Mouse (Mus musculus) forebrain, embryonic 14.5 days (tissue): Measurements from ENCODE around the gene Eef1akmt3. TPM values are rescaled to one million over a fixed set of nuclear protein-coding genes. Genes with fewer than 3 reads are reported as not detected.

ENCODE experiments used
- ATAC-seq: fragments of 200-750 bp; cut with Nextera tagmentation; 2 replicates; pipeline ENCODE4 v1.8.0; 2017; ENCODE audit warnings: mild to moderate bottlenecking, moderate library complexity
- DNase-seq: peaks from one replicate; pipeline ENCODE4 v3.0.0-alpha.2; 2015; ENCODE audit warnings: low spot score
- H3K27ac ChIP-seq: fragments of 300-500 bp; sonication (generic); 2 replicates; pipeline ENCODE4 v1.5.1; 2014; ENCODE audit warnings: low read depth, mild to moderate bottlenecking, control low read depth, low read length, moderate library complexity
- H3K27me3 ChIP-seq: fragments of 300-500 bp; sonication (generic); replicated peaks from 2 replicates; pipeline ENCODE4 v1.6.1; 2014; ENCODE audit warnings: low read length, control low read depth, mixed read lengths; ENCODE audit not compliant: control insufficient read depth, insufficient read depth
- H3K36me3 ChIP-seq: fragments of 300-500 bp; sonication (generic); 2 replicates; pipeline ENCODE4 v1.6.1; 2014; ENCODE audit warnings: low read length, control low read depth; ENCODE audit not compliant: control insufficient read depth, insufficient read depth
- H3K4me1 ChIP-seq: fragments of 300-500 bp; sonication (generic); 2 replicates; pipeline ENCODE4 v1.6.1; 2014; ENCODE audit warnings: antibody characterized with exemption, low read length, control low read depth; ENCODE audit not compliant: control insufficient read depth, insufficient read depth
- H3K4me2 ChIP-seq: fragments of 300-500 bp; sonication (generic); 2 replicates; pipeline ENCODE4 v1.6.1; 2014; ENCODE audit warnings: mild to moderate bottlenecking, control low read depth, low read length
- H3K4me3 ChIP-seq: fragments of 300-500 bp; sonication (generic); 2 replicates; pipeline ENCODE4 v1.5.1; 2014; ENCODE audit warnings: low read depth, low read length, control low read depth
- H3K9ac ChIP-seq: fragments of 300-500 bp; sonication (generic); 2 replicates; pipeline ENCODE4 v1.6.1; 2014; ENCODE audit warnings: mild to moderate bottlenecking, low read length, control low read depth, moderate library complexity
- H3K9me3 ChIP-seq: fragments of 300-500 bp; sonication (generic); replicated peaks from 2 replicates; pipeline ENCODE4 v1.6.1; 2016; ENCODE audit warnings: low read length, control low read depth, mixed read lengths; ENCODE audit not compliant: control insufficient read depth
- WGBS: fragments of 180-500 bp; shearing (Covaris S2); extraction: QIAGEN DNeasy Blood & Tissue Kit; methylation state at CpG from one replicate; pipeline ENCODE4 v1.1.7; 2014; 5-methylcytosine and 5-hydroxymethylcytosine counted together
- polyA plus RNA-seq: library from polyadenylated mRNA; unstranded; fragments of >200 nt; fragmentation: Nextera tagmentation; extraction: Ambion mirVana; gene quantifications from 2 replicates; pipeline ENCODE4 v1.2.1, GENCODE M21; 2014

Gene Eef1akmt3
- polyA plus RNA-seq, 1 experiment from 2014 or later: 0.06 TPM

DNA sequence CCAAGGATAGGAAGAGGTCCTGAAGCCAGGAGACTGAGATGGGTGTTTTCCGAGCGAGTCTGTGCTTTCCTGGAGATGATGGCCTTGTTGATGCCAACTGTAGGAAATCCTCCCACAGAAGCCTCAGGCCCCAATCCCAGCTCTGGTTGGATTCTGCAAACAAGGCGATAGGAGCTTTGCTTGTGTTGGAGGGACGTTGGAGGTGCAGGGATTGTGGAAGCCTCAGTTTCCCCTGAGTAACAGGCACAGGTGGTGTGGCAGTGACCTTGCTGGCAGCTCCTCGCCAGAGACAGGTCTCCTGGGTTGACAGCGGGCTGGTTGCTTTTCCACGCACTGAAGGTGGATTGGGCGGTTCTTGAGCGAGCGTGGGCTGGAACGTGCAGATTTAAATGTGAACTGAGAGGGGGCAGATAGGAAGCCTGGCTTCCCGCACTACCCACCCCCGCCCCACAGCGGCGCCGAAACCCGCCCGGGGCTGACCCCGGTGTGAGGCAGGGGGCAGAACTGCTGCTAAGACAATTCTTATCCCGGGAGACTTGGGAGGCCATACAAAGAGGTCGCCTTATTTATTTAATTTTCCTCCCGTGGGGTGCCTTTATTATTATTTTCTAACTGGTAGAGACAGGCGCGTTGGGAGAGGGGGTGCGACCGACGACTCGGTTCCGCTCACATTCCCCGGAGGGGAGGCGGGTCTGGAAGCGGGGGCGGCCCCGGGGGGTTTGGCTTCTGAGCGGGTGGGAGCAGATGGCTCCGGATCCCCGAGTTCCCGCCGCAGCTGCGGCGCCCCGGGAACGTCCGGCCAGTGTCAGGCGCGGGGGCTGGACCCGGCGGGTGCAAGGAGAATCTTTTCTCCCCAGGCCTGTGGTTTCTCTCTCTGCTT, 39.8 kb upstream of the Eef1akmt3 start:
- peak overlapping the region; percentile 97 for H3K4me2 ChIP-seq
- DNase-seq: no peak
- H3K9ac ChIP-seq: peak overlapping the region; percentile 85
- no peak overlapping the region for H3K27ac ChIP-seq
- ATAC-seq: no peak
- peaks cover 37% of the 10 kb centered on the region for H3K27me3 ChIP-seq
- 2% methylated on average over 48 of the region's 48 CpGs for WGBS
- peaks cover 31% of the 10 kb centered on the region for H3K4me1 ChIP-seq
- H3K9me3 ChIP-seq: no peaks in the 10 kb centered on the region
- peaks cover 10% of the 10 kb centered on the region; the same call in 1 of the 2 replicates for H3K36me3 ChIP-seq
- peak overlapping the region; percentile 74 for H3K4me3 ChIP-seq

- DNase-seq (no peak), ATAC-seq (0 out of 2 replicates have a peak, but pooled peaks have one; percentile 8)
- peak overlapping the region; percentile 85 for H3K9ac ChIP-seq
- H3K4me1 ChIP-seq: peaks cover 31% of the 10 kb centered on the region
- peak overlapping the region; percentile 74 for H3K4me3 ChIP-seq
- WGBS: 2% methylated on average over 65 of the region's 70 CpGs
- H3K9me3 ChIP-seq: no peaks in the 10 kb centered on the region
- H3K27me3 ChIP-seq: peaks cover 37% of the 10 kb centered on the region
- peak overlapping the region; percentile 97 for H3K4me2 ChIP-seq
- H3K36me3 ChIP-seq: peaks cover 8% of the 10 kb centered on the region; the same call in 1 of the 2 replicates
- H3K27ac ChIP-seq: peak overlapping the region; percentile 86
These were observed 38.5 kb upstream of the Eef1akmt3 start for GRCm38 (mm10) chr10:127079665-127080391.

DNA sequence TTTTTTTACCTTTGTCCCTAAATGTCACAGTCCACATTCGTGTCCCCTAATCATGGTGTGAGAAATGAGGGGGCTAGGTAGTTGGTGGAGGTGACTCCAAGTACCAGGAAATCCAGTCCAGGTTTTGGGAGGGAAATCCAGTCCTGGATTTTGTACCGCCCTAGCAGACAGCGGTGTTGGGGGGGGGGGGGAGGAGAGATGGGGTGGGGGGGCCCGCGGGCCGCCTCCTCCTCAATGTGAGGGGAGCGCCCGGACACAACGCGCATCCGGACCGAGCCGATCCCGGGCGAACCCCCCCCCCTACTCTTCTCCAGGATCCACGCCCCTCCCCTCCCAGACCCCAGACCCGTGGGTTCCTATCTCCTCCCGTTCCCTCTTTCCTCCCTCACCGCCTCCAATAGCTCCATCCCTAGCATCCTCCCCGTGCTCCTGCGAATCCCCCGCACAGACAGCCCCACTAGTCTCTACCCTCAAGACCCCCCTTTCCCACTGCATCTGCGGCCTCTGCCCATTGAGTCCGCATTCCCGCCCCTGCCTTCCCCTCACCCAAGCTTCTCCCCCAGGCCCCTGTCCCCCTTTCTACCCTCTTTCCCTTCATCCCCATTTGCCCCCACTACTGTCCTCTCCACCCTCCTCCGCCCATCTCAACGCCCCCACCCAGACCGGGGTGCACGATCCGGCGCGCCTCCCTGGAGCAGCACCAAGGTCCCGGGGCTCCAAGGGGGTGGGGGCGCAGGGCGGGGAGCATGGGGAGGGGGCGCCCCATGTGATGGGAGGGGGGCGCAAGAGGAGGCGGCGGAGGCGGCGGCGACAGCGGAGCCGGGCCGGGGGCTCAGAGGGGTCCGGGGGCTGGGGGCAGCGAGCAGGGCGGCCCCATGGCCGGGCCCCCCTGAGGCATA, 37.6 kb upstream of the Eef1akmt3 start:
- Histone ChIP-seq H3K9me3 (no peaks in the 10 kb centered on the region), H3K36me3 (peaks cover 3% of the 10 kb centered on the region; the same call in 1 of the 2 replicates), H3K4me2 (peak overlapping the region; percentile 97), H3K27me3 (peaks cover 31% of the 10 kb centered on the region), H3K27ac (peak overlapping the region; percentile 86), H3K9ac (peak overlapping the region; percentile 85), H3K4me3 (peak overlapping the region; percentile 74), H3K4me1 (peaks cover 31% of the 10 kb centered on the region)
- peak; percentile 71 for ATAC-seq
- DNase-seq: peak; percentile 86
- 0% methylated on average over 30 of the region's 49 CpGs for WGBS

- H3K9me3 ChIP-seq: no peaks in the 10 kb centered on the region
- DNase-seq (peak; percentile 76), ATAC-seq (peak; percentile 50)
- H3K4me2 ChIP-seq: peak overlapping the region; percentile 97
- peaks cover 31% of the 10 kb centered on the region for H3K4me1 ChIP-seq
- peaks cover 23% of the 10 kb centered on the region for H3K27me3 ChIP-seq
- H3K4me3 ChIP-seq: peak overlapping the region; percentile 74
- peak overlapping the region; percentile 40 for H3K9ac ChIP-seq
- 3% methylated on average over 12 of the region's 12 CpGs for WGBS
- no peaks in the 10 kb centered on the region for H3K36me3 ChIP-seq
- peak overlapping the region; percentile 86 for H3K27ac ChIP-seq
These were observed 36.8 kb upstream of the Eef1akmt3 start for GRCm38 (mm10) chr10:127078001-127078676.

GRCm38 (mm10) chr10:127077515-127077914, 36.2 kb upstream of the Eef1akmt3 start:
- H3K4me3 ChIP-seq: peak overlapping the region; percentile 74
- peaks cover 18% of the 10 kb centered on the region for H3K27me3 ChIP-seq
- DNase-seq: no peak
- H3K9ac ChIP-seq: peak overlapping the region; percentile 40; the same call in 1 of the 2 replicates
- H3K4me2 ChIP-seq: peak overlapping the region; percentile 97
- peak overlapping the region; percentile 86 for H3K27ac ChIP-seq
- no peaks in the 10 kb centered on the region for H3K9me3 ChIP-seq
- H3K36me3 ChIP-seq: no peaks in the 10 kb centered on the region
- ATAC-seq: no peak
- 6% methylated on average over 10 of the region's 10 CpGs for WGBS
- peaks cover 31% of the 10 kb centered on the region for H3K4me1 ChIP-seq

DNA sequence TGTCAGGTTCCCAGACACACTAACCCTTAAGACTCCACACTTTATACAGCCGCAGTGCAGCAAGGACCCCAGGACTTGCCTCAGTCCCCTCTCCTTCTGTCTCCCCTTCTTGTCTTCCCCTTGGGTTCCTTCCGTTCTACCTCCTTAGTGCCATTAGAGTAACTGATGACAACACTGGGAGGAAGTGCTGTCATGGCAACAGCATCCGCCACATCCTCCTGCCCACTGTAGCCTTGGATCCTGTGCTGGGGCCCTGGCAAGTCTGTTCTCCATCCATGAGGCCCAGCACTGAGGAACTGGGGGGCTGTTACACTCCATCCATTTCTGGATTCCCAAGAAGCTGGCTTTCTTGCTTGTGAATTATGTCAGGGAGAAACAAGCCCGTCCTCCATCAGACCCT, 34.8 kb upstream of the Eef1akmt3 start:
- Histone ChIP-seq H3K9me3 (no peaks in the 10 kb centered on the region), H3K36me3 (no peaks in the 10 kb centered on the region), H3K4me3 (no peak overlapping the region), H3K4me2 (no peak overlapping the region), H3K27ac (no peak overlapping the region), H3K27me3 (peaks cover 13% of the 10 kb centered on the region), H3K9ac (no peak overlapping the region), H3K4me1 (peaks cover 24% of the 10 kb centered on the region)
- ATAC-seq: no peak
- DNase-seq: no peak
- WGBS: 47% methylated on average over 4 of the region's 4 CpGs

DNA sequence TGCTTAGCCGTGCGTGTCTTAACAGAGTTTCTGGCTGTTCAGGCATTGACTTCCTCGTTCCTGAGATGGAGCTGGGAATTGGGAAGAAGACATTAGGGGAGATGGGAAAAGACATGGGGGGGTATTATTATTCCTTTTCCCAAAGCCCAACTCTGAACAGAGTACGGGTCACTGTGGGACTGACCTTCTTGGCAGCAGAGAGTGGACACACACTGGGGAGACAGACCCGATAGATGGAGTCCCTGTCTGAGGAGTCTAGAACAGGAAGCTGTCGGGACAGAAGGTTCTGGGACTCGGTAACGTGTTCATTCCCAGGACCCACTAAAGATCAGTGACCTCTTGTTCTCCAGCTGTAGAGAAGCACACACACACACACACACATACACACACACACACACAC, 34.3 kb upstream of the Eef1akmt3 start:
- peaks cover 9% of the 10 kb centered on the region for H3K27me3 ChIP-seq
- ATAC-seq (no peak), DNase-seq (no peak)
- no peak overlapping the region for H3K27ac ChIP-seq
- H3K4me2 ChIP-seq: no peak overlapping the region
- H3K9me3 ChIP-seq: no peaks in the 10 kb centered on the region
- H3K4me1 ChIP-seq: peaks cover 24% of the 10 kb centered on the region; the same call in 1 of the 2 replicates
- H3K9ac ChIP-seq: no peak overlapping the region
- H3K4me3 ChIP-seq: no peak overlapping the region
- 79% methylated on average over 8 of the region's 8 CpGs for WGBS
- no peaks in the 10 kb centered on the region for H3K36me3 ChIP-seq

GRCm38 (mm10) chr10:127075080-127075479, 33.8 kb upstream of the Eef1akmt3 start, which contains the start of gene Agap2:
TSS of gene Agap2 (plus strand) at chr10:127075284.
- Histone ChIP-seq H3K4me3 (no peak within 1 kb of the TSS), H3K4me2 (no peak within 1 kb of the TSS), H3K27ac (no peak within 1 kb of the TSS), H3K9me3 (no peaks in the 10 kb centered on the region), H3K36me3 (no peaks in the 10 kb centered on the region), H3K9ac (no peak within 1 kb of the TSS), H3K4me1 (peaks cover 22% of the 10 kb centered on the region; the same call in 1 of the 2 replicates), H3K27me3 (peaks cover 3% of the 10 kb centered on the region)
- 63% methylated on average over 9 of the region's 9 CpGs for WGBS
- DNase-seq (no peak), ATAC-seq (no peak)
